Mouse (Mus musculus): ENCODE measurements around the gene Flad1.

Gene Flad1

DNA sequence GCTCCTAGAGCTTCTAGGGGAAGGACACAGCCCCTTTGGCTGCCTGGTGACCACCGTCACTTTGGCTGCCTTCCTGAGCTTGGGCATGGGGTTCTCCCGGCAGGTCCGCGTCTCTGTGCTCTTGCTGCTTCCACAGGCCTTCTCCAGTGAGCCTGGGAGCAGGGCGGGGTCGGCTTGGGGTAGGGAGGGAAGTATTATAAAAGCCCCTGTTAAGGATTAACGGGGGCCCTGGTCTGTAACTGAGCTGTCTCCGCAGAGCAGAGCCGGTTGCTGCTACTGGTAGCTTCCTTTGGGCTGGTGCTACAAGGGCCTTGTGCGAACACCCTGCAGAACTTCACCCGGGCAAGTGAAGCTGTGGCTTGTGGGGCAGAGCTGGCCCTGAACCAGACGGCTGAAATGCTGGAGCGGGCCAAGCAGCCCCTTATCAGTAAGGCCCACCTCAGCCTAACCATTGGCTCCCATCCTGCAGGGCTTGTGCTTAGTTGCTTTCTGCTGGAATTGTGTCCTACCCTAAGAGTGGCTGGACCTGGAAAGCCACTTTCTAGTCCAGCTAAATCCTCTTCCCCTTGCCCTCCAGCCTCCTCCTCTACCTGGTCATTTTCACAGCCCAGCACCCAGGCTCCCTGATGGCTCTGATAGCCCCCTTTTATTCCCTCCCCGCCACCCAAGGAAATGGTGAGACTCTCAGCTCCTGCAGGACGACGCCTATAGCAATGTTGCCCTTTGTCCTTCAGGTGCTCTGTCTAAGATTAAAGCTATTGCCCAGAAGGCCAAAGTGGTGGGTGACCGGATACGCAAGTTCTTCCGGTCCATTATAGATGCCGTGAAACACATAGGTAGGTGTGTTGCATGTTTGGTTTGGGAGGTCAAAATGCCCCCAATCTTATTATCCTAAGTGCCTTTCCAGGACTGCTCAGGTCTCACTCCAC, 45.9 kb downstream of the Flad1 start:
- in situ Hi-C loops (cut with MboI; ENCODE audit: low pct_unique_long_range_greater_than_20kb in 1 of 2, low sequenced_read_pairs in 2 of 2, unreplicated experiment in 1 of 2): no loop called here

DNA sequence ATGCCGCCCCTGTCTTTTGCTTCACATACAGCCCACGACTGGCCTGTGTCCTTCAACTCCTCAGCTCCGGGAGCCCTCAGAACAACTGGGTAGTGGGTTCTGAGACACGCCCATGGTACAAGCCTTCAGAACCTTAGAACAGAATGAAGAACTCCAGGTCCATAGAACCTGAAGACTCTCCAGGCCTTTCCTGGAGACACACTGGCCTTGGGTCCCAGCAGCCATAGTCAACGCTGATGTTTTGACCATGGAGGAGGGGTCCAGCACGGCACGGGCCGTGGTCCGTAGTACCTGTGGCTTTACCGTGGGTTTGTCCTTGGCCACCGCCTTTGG, 46.6 kb downstream of the Flad1 start, which contains the start of gene Dcst1:
Gene Dcst1, minus strand, starts transcription at position 101 of the 333 bp plus-strand sequence.
- in situ Hi-C loops (cut with MboI; ENCODE audit: low pct_unique_long_range_greater_than_20kb in 1 of 2, low sequenced_read_pairs in 2 of 2, unreplicated experiment in 1 of 2): no loop called here

DNA sequence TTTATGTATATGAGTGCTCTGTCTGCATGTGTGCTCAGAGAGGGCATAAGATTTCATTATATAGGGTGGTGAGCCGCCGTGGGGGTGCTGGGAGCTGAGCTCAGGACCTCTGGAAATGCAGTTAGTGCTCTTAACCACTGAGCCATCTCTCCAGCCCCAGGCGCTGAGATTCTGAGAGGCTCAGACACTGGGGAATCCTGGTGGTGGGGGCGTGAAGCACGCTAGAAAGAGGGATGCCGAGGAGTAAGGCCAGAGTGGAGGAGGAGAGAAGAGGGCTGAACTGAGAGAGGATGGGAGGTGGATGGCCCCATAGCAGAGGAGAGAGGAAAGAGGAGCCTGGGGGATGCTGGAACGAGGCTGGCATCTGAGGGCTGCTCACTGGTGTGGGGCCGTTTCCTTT, 47.0 kb downstream of the Flad1 start:
- in situ Hi-C loops (cut with MboI; ENCODE audit: low pct_unique_long_range_greater_than_20kb in 1 of 2, low sequenced_read_pairs in 2 of 2, unreplicated experiment in 1 of 2): no loop called here

DNA sequence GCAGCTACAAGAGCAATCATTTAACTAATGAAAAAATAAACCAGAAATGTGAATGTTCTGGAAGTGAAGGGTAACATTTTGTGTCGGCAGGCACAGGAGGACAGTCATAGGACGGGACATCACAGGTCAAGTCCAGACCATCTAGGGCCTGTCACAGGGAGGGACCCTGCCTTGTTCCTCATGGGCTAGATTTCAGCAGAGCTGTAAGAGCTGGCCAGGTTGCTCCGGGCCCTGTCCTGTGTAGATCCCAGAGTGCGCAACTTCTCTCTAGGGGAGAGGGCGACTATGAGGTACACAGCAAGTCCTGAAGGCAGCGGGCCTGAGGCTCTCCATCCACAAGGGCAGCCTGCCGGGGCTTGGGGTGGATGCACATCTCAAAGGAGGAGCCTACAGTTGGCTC, 50.0 kb downstream of the Flad1 start, which contains the start of gene Dcst2:
Gene Dcst2, plus strand, starts transcription at position 301 of the 400 bp plus-strand sequence.
- in situ Hi-C loops (cut with MboI; ENCODE audit: low pct_unique_long_range_greater_than_20kb in 1 of 2, low sequenced_read_pairs in 2 of 2, unreplicated experiment in 1 of 2): no loop called here

DNA sequence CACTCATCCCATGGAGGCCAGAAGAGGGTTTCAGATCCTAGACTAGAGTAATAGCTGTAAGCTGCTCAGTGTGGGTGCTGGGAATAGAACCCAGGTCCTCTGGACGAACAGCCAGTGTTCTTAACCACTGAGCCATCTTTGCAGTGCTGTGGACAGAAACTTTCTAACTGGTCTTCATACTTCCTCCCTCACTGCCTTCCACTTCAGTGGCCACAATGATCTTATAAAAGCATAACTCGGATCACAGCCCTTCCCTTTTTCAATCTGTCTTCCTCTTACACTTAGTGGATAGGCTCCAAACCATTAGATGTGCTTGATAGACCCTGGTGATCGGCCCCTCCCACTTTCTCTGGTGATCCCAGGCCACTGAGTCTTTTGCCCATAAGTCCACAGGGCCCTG, 51.4 kb downstream of the Flad1 start:
- in situ Hi-C loops (cut with MboI; ENCODE audit: low pct_unique_long_range_greater_than_20kb in 1 of 2, low sequenced_read_pairs in 2 of 2, unreplicated experiment in 1 of 2): no loop called here

DNA sequence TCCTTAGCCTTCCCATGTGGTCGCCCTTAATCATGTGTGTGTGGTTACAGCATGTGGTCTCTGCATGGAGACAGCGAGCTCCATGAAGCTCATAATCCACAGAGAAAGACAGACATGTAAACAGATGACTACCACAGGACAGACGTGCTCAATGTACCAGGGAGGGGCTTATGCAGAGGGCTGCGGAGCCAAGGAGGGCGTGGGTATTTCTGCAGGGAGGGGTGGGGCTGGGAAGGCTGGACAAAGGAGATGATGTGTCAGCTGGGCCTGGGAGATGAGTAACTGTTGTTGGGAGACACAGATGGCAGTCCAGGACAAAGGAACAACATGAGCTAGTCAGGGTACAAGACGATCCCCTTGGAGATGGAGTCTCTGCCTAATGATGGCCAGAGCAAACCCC, 52.0 kb downstream of the Flad1 start:
- in situ Hi-C loops (cut with MboI; ENCODE audit: low pct_unique_long_range_greater_than_20kb in 1 of 2, low sequenced_read_pairs in 2 of 2, unreplicated experiment in 1 of 2): no loop called here

DNA sequence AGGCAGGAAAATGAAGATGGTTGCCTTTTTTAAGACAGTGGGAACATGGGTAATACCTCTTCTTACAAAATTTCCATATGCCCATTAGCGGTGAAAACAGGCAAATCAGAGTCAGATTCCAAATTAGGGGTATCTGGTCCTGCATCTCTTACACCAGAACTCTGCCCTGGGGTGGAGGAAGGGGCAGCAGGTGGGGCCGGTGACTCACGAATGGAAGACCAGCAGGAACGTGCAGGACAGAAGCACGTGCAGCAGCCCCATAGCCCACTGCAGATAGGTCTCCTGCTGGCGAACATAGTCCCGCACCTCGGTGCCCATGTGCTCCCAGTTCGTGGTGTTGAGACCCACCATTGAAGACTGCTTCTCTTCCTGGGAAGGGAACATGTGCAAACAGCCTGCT, 55.6 kb downstream of the Flad1 start:
- in situ Hi-C loops (cut with MboI; ENCODE audit: low pct_unique_long_range_greater_than_20kb in 1 of 2, low sequenced_read_pairs in 2 of 2, unreplicated experiment in 1 of 2): no loop called here

DNA sequence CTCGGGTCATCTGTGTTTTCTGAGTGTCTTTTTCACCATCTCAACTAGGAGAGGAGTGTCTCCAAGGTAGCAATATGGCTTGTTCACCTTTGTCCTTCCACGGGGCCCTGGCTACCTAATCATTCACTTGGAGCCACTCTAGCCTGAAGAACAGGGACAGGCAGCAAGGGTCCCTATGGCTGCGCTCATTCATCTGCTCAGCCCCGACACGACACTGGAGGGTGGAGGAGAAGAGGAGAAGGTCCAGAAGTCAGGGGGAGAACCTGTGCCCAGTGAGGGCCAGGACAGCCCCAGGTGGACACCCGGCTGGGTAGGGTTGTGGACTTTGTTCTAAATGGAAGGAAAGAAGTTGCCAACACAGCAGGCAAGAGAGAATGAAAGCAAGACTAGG, 56.2 kb downstream of the Flad1 start:
- in situ Hi-C loops (cut with MboI; ENCODE audit: low pct_unique_long_range_greater_than_20kb in 1 of 2, low sequenced_read_pairs in 2 of 2, unreplicated experiment in 1 of 2): no loop called here

DNA sequence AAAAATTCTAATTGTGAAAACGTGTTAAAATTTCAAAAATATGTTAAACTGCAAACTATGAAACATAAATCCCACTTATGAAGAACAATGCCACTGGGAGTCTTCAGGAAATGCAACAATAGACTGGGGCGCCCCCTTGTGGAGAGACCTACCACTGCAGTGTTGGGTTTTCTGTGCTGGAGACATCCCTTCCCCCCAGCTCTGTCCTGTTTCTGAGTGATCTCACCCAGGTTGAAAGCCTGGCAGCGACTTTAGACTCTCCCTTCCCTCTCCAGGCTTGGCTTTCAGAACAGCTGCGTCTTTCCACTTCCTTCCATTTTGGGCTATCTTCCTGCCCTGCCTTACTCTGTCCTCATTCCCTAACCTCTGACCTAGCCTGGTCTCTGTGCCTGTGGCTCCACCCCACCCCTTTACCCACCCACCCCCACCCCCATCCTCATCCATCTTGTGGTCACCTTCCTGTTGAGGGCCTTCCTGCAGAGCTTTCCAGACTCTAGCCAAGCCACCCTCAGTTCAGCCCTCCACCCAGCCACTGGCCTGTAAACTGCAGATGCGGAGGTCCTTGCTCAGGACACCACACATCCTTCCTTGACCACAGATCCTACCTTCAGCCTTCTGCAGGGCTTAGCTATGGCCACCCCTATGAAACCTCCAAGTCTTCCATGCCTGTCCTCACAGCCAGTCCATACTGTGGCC, 56.7 kb downstream of the Flad1 start:
- in situ Hi-C loops (cut with MboI; ENCODE audit: low pct_unique_long_range_greater_than_20kb in 1 of 2, low sequenced_read_pairs in 2 of 2, unreplicated experiment in 1 of 2): no loop called here

DNA sequence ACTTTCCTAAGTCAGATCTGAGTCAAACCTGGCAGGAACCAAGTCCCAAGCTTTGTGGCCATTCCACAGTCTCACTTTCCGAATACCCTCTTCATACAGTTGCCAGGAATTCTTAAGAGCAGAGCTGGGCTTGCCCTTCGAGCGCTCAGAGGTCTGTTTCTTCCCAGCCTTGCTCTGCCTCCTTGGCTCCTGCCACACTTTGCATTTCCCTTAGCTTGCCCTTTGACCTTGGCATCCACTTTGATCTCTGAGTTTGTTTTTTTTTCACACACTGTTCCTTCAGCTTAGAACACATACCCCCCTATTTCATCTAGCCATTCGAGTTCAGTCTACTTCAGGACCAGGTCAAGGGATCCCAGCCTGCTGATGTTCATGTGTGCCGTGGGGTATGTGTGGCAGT, 60.4 kb downstream of the Flad1 start:
- in situ Hi-C loops (cut with MboI; ENCODE audit: low pct_unique_long_range_greater_than_20kb in 1 of 2, low sequenced_read_pairs in 2 of 2, unreplicated experiment in 1 of 2): no loop called here
